Mouse (Mus musculus): Measurements from ENCODE around the gene 4930470P17Rik.

GRCm38 (mm10) chr2:170552088-170552487 is 49.7 kb downstream of the 4930470P17Rik start:
- TF ChIP-seq ZC3H11A (IDR thresholded peaks at IDR 0.05; ENCODE audit: low read depth, low read length) (no peak), CHD2 (IDR thresholded peaks at IDR 0.05; ENCODE audit: low read length) (no peak), POLR2A (IDR thresholded peaks at IDR 0.05; ENCODE audit: low read depth, low read length) (no peak), UBTF (IDR thresholded peaks at IDR 0.05; ENCODE audit: low read depth, low read length) (no peak), PAX5 (IDR thresholded peaks at IDR 0.05; ENCODE audit: low read length) (no peak), E2F4 (IDR thresholded peaks at IDR 0.05; ENCODE audit: insufficient replicate concordance, low read depth, low read length) (no peak), NRF1 (IDR thresholded peaks at IDR 0.05; ENCODE audit: low read depth, low read length) (no peak), CTCF (conservative IDR thresholded peaks at IDR 0.05 in 1 of 2, IDR thresholded peaks at IDR 0.05 in 1 of 2; ENCODE audit: low read depth in 2 of 2, low read length in 2 of 2) (no peak)

All from CH12.LX (cell line).